Mouse (Mus musculus): ENCODE results near the gene Itgb3bp. TPM values are rescaled to one million over a fixed set of nuclear protein-coding genes. Genes with fewer than 3 reads are reported as not detected.
A peak's percentile ranks its signal among the peaks of the same experiment; 100 is the strongest.

Itgb3bp gene
- 3.6 and 4.1 TPM in 2 replicates for polyA plus RNA-seq (2012; rRNA removed)

GRCm38 (mm10) chr4:99929613-99930517, at the start of gene Itgb3bp:
Gene Itgb3bp, minus strand, starts transcription at chr4:99929813.
- under 1% methylated on average over 57 of the region's 57 CpGs for WGBS
- peaks cover 17% of the 10 kb centered on the region for H3K4me1 ChIP-seq (ENCODE audit: control insufficient read depth, insufficient read depth, low read length)
- no peaks in the 10 kb centered on the region for H3K27me3 ChIP-seq (ENCODE audit: control insufficient read depth, insufficient read depth, low read length)
- H3K27ac ChIP-seq (ENCODE audit: insufficient read depth, low read length): peak within 1 kb of the TSS; percentile 84
- H3K4me3 ChIP-seq (replicated peaks; ENCODE audit: insufficient read depth, low read depth, low read length): peak within 1 kb of the TSS; percentile 87
- DNase-seq: peak; percentile 85 to 89
- no peak for TF ChIP-seq CTCF (IDR thresholded peaks at IDR 0.05; ENCODE audit: borderline replicate concordance, insufficient read depth, low read depth, low read length)
- TF ChIP-seq POLR2A (IDR thresholded peaks at IDR 0.05; ENCODE audit: borderline replicate concordance, insufficient read depth, low read length): no peak

DNA sequence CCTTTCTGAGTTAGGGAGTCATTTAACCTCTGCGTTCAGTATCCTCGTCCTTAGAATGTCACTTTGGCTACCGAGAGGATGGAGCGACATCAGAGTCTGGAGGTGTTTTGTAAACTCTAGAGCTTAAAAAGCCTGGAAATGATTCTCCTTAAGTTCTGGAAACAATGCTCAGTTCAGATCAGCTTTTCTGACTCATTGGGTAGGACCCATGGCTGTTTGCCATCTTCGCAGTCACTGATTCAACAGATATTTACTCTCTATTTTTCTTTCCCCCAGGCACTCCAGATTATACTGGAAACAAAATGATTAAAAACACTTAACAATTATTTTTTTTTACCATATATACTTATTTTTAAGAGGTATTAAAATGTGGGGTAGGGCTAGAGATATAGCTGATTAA, 49.7 kb upstream of the Itgb3bp start:
- Histone ChIP-seq H3K4me3 (replicated peaks; ENCODE audit: insufficient read depth, low read depth, low read length) (no peak overlapping the region), H3K4me1 (ENCODE audit: control insufficient read depth, insufficient read depth, low read length) (no peaks in the 10 kb centered on the region; the same call in 1 of the 2 replicates), H3K27me3 (ENCODE audit: control insufficient read depth, insufficient read depth, low read length) (no peaks in the 10 kb centered on the region), H3K27ac (ENCODE audit: insufficient read depth, low read length) (no peak overlapping the region)
- WGBS: 78% methylated on average over 5 of the region's 5 CpGs
- no peak for DNase-seq
- TF ChIP-seq CTCF (IDR thresholded peaks at IDR 0.05; ENCODE audit: borderline replicate concordance, insufficient read depth, low read depth, low read length) (no peak), POLR2A (IDR thresholded peaks at IDR 0.05; ENCODE audit: borderline replicate concordance, insufficient read depth, low read length) (no peak)

DNA sequence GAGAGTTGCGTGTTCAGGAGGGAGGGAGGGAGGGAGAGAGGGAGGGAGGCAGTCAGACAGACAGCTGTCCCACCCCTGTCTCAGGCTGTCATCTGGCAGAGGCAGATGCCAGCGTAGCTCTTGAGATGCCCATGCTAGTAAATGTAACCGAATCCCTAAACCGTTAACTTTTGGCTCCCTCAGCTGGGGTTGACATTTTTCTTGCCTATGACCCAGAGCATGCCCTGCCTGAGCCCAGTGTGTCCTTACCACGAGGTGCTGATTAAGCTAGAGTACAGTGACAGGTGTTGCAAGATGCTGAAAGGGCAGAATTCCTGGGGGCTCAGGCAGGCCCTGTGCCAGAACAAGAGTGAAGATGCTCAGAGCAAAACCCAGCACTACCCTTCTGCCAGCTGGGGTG, 44.8 kb upstream of the Itgb3bp start:
- Histone ChIP-seq H3K4me3 (replicated peaks; ENCODE audit: insufficient read depth, low read depth, low read length) (no peak overlapping the region), H3K4me1 (ENCODE audit: control insufficient read depth, insufficient read depth, low read length) (peaks cover 4% of the 10 kb centered on the region), H3K27me3 (ENCODE audit: control insufficient read depth, insufficient read depth, low read length) (no peaks in the 10 kb centered on the region), H3K27ac (ENCODE audit: insufficient read depth, low read length) (no peak overlapping the region)
- TF ChIP-seq CTCF (IDR thresholded peaks at IDR 0.05; ENCODE audit: borderline replicate concordance, insufficient read depth, low read depth, low read length) (no peak), POLR2A (IDR thresholded peaks at IDR 0.05; ENCODE audit: borderline replicate concordance, insufficient read depth, low read length) (no peak)
- DNase-seq: peak in 1 of 2 experiments; percentile 18
- WGBS: 38% methylated on average over 5 of the region's 5 CpGs

DNA sequence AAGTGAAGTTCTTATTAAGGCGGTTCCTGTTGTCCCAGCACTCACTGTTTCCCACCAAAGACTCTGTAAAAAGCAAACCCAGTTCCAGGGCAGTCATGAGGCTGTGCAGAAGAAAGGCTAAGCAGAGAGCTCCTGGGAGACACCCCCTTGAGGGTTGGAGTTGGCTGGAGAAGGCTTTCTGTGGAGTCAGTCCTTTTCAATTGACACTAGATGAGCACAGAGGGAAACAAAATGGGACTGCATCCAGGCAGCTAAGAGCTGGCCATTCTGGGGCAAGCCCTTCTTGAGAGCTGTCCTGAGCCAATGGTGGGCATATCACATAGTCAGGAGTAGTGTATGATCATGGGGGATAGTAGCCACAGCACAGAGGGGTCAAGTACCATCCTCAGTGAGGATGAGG, 44.3 kb upstream of the Itgb3bp start:
- WGBS: 33% methylated on average over 1 of the region's 1 CpGs
- Histone ChIP-seq H3K4me3 (replicated peaks; ENCODE audit: insufficient read depth, low read depth, low read length) (no peak overlapping the region), H3K4me1 (ENCODE audit: control insufficient read depth, insufficient read depth, low read length) (peaks cover 4% of the 10 kb centered on the region), H3K27ac (ENCODE audit: insufficient read depth, low read length) (no peak overlapping the region), H3K27me3 (ENCODE audit: control insufficient read depth, insufficient read depth, low read length) (no peaks in the 10 kb centered on the region)
- DNase-seq: peak in 1 of 2 experiments; percentile 28
- TF ChIP-seq POLR2A (IDR thresholded peaks at IDR 0.05; ENCODE audit: borderline replicate concordance, insufficient read depth, low read length) (no peak), CTCF (IDR thresholded peaks at IDR 0.05; ENCODE audit: borderline replicate concordance, insufficient read depth, low read depth, low read length) (no peak)

GRCm38 (mm10) chr4:99972886-99973285, 43.3 kb upstream of the Itgb3bp start:
- 80% methylated on average over 6 of the region's 6 CpGs for WGBS
- no peak for TF ChIP-seq POLR2A (IDR thresholded peaks at IDR 0.05; ENCODE audit: borderline replicate concordance, insufficient read depth, low read length)
- Histone ChIP-seq H3K27ac (ENCODE audit: insufficient read depth, low read length) (no peak overlapping the region), H3K4me1 (ENCODE audit: control insufficient read depth, insufficient read depth, low read length) (peaks cover 4% of the 10 kb centered on the region), H3K27me3 (ENCODE audit: control insufficient read depth, insufficient read depth, low read length) (no peaks in the 10 kb centered on the region), H3K4me3 (replicated peaks; ENCODE audit: insufficient read depth, low read depth, low read length) (no peak overlapping the region)
- DNase-seq: no peak

- DNase-seq: no peak
- no peak for TF ChIP-seq CTCF (IDR thresholded peaks at IDR 0.05; ENCODE audit: borderline replicate concordance, insufficient read depth, low read depth, low read length)
- no peak for TF ChIP-seq POLR2A (IDR thresholded peaks at IDR 0.05; ENCODE audit: borderline replicate concordance, insufficient read depth, low read length)
- 43% methylated on average over 4 of the region's 4 CpGs for WGBS
- H3K4me3 ChIP-seq (replicated peaks; ENCODE audit: insufficient read depth, low read depth, low read length): no peak overlapping the region
- H3K27me3 ChIP-seq (ENCODE audit: control insufficient read depth, insufficient read depth, low read length): no peaks in the 10 kb centered on the region
- peaks cover 4% of the 10 kb centered on the region for H3K4me1 ChIP-seq (ENCODE audit: control insufficient read depth, insufficient read depth, low read length)
- no peak overlapping the region for H3K27ac ChIP-seq (ENCODE audit: insufficient read depth, low read length)
Measured at GRCm38 (mm10) chr4:99970097-99970496, 40.5 kb upstream of the Itgb3bp start.

- no peak overlapping the region for H3K4me3 ChIP-seq (replicated peaks; ENCODE audit: insufficient read depth, low read depth, low read length)
- H3K27ac ChIP-seq (ENCODE audit: insufficient read depth, low read length): no peak overlapping the region; the same call in 1 of the 2 replicates
- TF ChIP-seq POLR2A (IDR thresholded peaks at IDR 0.05; ENCODE audit: borderline replicate concordance, insufficient read depth, low read length) (no peak), CTCF (IDR thresholded peaks at IDR 0.05; ENCODE audit: borderline replicate concordance, insufficient read depth, low read depth, low read length) (no peak)
- WGBS: 32% methylated on average over 5 of the region's 5 CpGs
- no peak for DNase-seq
- peaks cover 4% of the 10 kb centered on the region for H3K4me1 ChIP-seq (ENCODE audit: control insufficient read depth, insufficient read depth, low read length)
- no peaks in the 10 kb centered on the region for H3K27me3 ChIP-seq (ENCODE audit: control insufficient read depth, insufficient read depth, low read length)
Measured at GRCm38 (mm10) chr4:99969328-99969727, 39.7 kb upstream of the Itgb3bp start.

DNA sequence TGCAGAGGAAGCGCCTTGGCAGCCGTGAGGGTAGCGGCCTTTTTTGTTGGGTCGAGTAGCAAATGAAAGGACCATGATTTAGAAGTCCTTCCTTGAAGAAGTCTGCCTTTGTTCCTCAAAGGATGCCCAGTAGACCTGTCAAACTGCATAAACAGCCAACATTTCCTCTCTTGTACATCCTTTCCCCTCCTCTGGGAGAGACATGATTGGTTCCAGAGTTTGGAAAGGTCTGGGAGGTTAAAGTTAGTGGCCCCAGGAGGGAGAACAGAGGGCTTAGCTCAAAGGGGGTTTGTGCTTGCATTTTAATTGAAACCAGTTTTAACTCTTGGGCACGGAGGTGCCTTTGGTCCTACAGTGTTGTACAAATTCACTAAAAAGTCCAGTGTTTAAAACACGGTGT, 36.9 kb upstream of the Itgb3bp start:
- no peak overlapping the region for H3K4me3 ChIP-seq (replicated peaks; ENCODE audit: insufficient read depth, low read depth, low read length)
- no peak overlapping the region for H3K27ac ChIP-seq (ENCODE audit: insufficient read depth, low read length)
- no peaks in the 10 kb centered on the region for H3K27me3 ChIP-seq (ENCODE audit: control insufficient read depth, insufficient read depth, low read length)
- H3K4me1 ChIP-seq (ENCODE audit: control insufficient read depth, insufficient read depth, low read length): no peaks in the 10 kb centered on the region
- 88% methylated on average over 6 of the region's 6 CpGs for WGBS
- TF ChIP-seq POLR2A (IDR thresholded peaks at IDR 0.05; ENCODE audit: borderline replicate concordance, insufficient read depth, low read length) (no peak), CTCF (IDR thresholded peaks at IDR 0.05; ENCODE audit: borderline replicate concordance, insufficient read depth, low read depth, low read length) (no peak)
- DNase-seq: no peak

Measured in cerebellum, adult 2 months (tissue).